Mouse (Mus musculus): ENCODE results near the gene Emcn.
A peak's percentile ranks its signal among the peaks of the same experiment; 100 is the strongest.

The Emcn gene

GRCm38 (mm10) chr3:137340938-137341337 lies at the start of gene Emcn:
Gene Emcn, plus strand, starts transcription at chr3:137341067.
- no peak for DNase-seq (ENCODE audit: low spot score in 2 of 2)

- no peak for DNase-seq (ENCODE audit: low spot score in 2 of 2)
These were observed 47.7 kb upstream of the Emcn start for GRCm38 (mm10) chr3:137293174-137293591.

GRCm38 (mm10) chr3:137298230-137298629 lies 42.6 kb upstream of the Emcn start:
- no peak for DNase-seq (ENCODE audit: low spot score in 2 of 2)

- DNase-seq (ENCODE audit: low spot score in 2 of 2) = no peak
These were observed 40.7 kb upstream of the Emcn start for GRCm38 (mm10) chr3:137300210-137300609.

GRCm38 (mm10) chr3:137301195-137301594 lies 39.7 kb upstream of the Emcn start:
- no peak for DNase-seq (ENCODE audit: low spot score in 2 of 2)

GRCm38 (mm10) chr3:137302804-137303203 lies 38.1 kb upstream of the Emcn start:
- peak in 1 of 2 experiments; percentile 6 for DNase-seq (ENCODE audit: low spot score in 2 of 2)

- no peak for DNase-seq (ENCODE audit: low spot score in 2 of 2)
These were observed 30.9 kb upstream of the Emcn start for GRCm38 (mm10) chr3:137309959-137310358.

- DNase-seq (ENCODE audit: low spot score in 2 of 2) = no peak
These were observed 28.3 kb upstream of the Emcn start for GRCm38 (mm10) chr3:137312540-137312939.

GRCm38 (mm10) chr3:137313775-137314362 lies 27.0 kb upstream of the Emcn start:
- DNase-seq (ENCODE audit: low spot score in 2 of 2) = no peak

GRCm38 (mm10) chr3:137318371-137318770 lies 22.5 kb upstream of the Emcn start:
- no peak for DNase-seq (ENCODE audit: low spot score in 2 of 2)

GRCm38 (mm10) chr3:137319950-137320349 lies 20.9 kb upstream of the Emcn start:
- DNase-seq (ENCODE audit: low spot score in 2 of 2) = no peak

GRCm38 (mm10) chr3:137322304-137322703 lies 18.6 kb upstream of the Emcn start:
- no peak for DNase-seq (ENCODE audit: low spot score in 2 of 2)

GRCm38 (mm10) chr3:137329898-137330297 lies 11.0 kb upstream of the Emcn start:
- no peak for DNase-seq (ENCODE audit: low spot score in 2 of 2)

GRCm38 (mm10) chr3:137330950-137331349 lies 9.9 kb upstream of the Emcn start:
- DNase-seq (ENCODE audit: low spot score in 2 of 2) = no peak

GRCm38 (mm10) chr3:137332531-137332930 lies 8.3 kb upstream of the Emcn start:
- no peak for DNase-seq (ENCODE audit: low spot score in 2 of 2)

GRCm38 (mm10) chr3:137335957-137336356 lies 4.9 kb upstream of the Emcn start:
- DNase-seq (ENCODE audit: low spot score in 2 of 2) = no peak

GRCm38 (mm10) chr3:137343446-137343845 lies 2.6 kb downstream of the Emcn start:
- DNase-seq (ENCODE audit: low spot score in 2 of 2) = no peak

GRCm38 (mm10) chr3:137351882-137352281 lies 11.0 kb downstream of the Emcn start:
- DNase-seq (ENCODE audit: low spot score in 2 of 2) = no peak

- DNase-seq (ENCODE audit: low spot score in 2 of 2) = no peak
These were observed 15.8 kb downstream of the Emcn start for GRCm38 (mm10) chr3:137356697-137357096.

GRCm38 (mm10) chr3:137367123-137367825 lies 26.4 kb downstream of the Emcn start:
- no peak for DNase-seq (ENCODE audit: low spot score in 2 of 2)

- DNase-seq (ENCODE audit: low spot score in 2 of 2) = no peak
These were observed 27.0 kb downstream of the Emcn start for GRCm38 (mm10) chr3:137367826-137368325.

- no peak for DNase-seq (ENCODE audit: low spot score in 2 of 2)
These were observed 32.0 kb downstream of the Emcn start for GRCm38 (mm10) chr3:137372854-137373253.

- no peak for DNase-seq (ENCODE audit: low spot score in 2 of 2)
These were observed 41.4 kb downstream of the Emcn start for GRCm38 (mm10) chr3:137382311-137382710.
